Mouse (Mus musculus) splenic B cell, adult 2 months (primary cell): ENCODE results near the gene Cdk14.

Experiments
- DNase-seq: peaks from one replicate; pipeline ENCODE4 v3.0.0-alpha.2; 2011; ENCODE audit warnings: low read depth, low spot score
- H3K27me3 ChIP-seq: 2 replicates; pipeline ENCODE4 v1.6.1; 2012; ENCODE audit warnings: mild to moderate bottlenecking, low read length, moderate library complexity, mixed read lengths; ENCODE audit not compliant: control insufficient read depth, poor library complexity, insufficient read depth, severe bottlenecking
- H3K36me3 ChIP-seq: 2 replicates; pipeline ENCODE4 v1.6.1; 2012; ENCODE audit warnings: mild to moderate bottlenecking, low read length, moderate library complexity, mixed read lengths; ENCODE audit not compliant: control insufficient read depth, poor library complexity, insufficient read depth, severe bottlenecking

Cdk14 gene

DNA sequence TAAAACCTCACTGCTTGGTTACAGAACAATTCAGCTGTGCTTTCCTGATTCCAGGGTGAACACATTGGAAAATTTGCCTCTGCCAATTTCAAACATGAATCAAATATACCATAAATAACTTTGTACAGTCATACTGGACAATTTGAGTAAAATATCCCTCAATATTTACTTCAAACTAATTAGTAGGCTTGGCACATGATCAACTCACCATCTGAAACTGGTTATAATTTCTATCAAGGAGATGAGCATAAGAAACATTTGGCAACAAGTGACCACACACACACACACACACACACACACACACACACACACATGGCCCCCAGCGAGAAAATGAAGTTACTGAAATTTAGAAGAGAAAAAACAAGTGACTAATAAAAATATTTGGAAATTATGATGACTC, 304.6 kb downstream of the Cdk14 start:
- Histone ChIP-seq H3K36me3 (no peaks in the 10 kb centered on the region), H3K27me3 (no peaks in the 10 kb centered on the region)
- DNase-seq = no peak

DNA sequence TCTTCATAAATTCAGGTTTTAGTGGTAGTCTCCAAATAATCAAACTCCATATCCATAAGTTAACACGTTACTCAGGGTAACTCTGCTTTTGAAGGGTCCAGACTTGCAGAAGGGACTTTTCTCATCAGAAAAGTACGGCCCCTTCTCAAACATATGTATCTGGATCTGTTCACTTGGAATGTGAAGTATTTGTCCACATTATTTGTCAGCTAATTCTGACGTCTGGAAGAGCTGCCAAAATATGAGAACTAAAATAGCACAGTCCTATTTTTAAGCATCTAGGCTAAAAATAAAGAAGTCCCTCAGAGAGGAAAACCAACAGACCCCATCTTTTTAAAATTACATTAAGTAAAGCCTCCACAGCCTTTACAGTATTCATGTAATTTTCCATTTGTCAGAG, 310.5 kb downstream of the Cdk14 start:
- no peaks in the 10 kb centered on the region for H3K36me3 ChIP-seq
- DNase-seq = no peak
- no peaks in the 10 kb centered on the region for H3K27me3 ChIP-seq

DNA sequence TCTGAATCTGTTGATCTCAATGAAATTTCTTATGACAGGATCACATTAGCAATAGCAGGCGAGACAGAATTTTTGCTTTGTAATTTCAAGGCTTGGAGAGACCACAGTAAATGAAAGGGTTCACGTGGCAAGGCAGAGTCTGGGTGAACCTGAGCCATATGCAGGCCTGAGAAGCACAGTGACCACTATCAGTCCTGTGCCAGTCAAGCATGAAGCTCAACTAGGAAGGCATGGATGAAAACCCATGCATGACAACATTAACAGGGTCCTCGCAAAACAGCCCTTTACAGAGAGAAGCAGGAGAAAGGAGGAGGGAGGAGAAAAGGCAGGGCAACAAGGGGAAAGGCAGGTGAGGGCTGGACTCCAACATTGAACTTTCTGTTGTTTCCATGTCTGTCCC, 311.1 kb downstream of the Cdk14 start:
- Histone ChIP-seq H3K36me3 (no peaks in the 10 kb centered on the region), H3K27me3 (no peaks in the 10 kb centered on the region)
- no peak for DNase-seq

DNA sequence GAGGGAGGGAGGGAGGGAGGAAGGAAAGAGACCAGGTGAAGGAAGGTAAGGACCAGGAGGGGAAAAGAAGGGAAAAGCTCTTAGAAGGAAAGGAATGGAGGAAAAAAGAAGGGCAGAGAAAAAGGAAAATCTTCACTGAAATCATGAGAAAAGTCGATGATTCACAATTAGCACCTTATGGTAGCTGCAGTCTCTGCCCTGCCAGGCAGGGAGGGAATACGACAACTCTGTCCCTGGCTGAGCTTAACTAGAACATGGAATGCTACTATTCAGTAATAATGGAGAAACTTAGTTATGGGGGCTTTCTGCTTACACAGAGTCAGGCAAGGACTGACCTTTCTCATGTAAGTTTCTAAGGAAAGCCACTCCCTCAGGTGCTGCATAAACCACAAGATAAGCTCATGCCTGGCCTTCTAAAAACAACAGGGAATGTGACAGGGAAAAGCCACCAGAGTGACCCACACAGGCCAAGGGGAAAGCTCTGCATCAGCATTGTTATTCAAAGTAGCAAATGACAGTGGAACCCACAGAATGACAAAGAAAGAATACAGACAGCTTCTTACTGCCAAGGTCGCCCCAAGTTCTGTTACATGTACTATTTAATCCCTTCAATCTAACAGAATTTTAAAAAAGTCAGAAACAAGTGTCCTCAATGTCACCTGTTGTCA, 323.7 kb downstream of the Cdk14 start:
- Histone ChIP-seq H3K27me3 (no peaks in the 10 kb centered on the region), H3K36me3 (no peaks in the 10 kb centered on the region)
- DNase-seq = no peak

DNA sequence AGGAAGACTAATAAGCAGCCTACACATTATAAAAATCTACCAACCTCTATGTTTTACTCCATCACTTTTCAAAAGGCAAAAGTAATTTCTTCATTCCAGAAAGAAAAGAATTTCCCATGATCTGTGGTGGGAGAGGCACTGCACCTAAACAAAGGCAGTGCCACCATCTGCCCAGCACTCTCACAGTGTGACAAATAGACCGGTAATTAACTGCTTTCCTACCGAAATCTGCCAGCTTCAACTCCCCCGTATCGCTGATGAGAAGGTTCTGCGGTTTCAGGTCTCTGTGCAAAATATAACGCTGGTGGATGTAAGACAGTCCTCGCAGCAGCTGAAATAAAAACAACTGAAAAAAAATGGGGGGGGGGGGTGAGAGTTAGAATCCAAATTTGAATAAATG, 327.4 kb downstream of the Cdk14 start:
- Histone ChIP-seq H3K27me3 (no peaks in the 10 kb centered on the region), H3K36me3 (no peaks in the 10 kb centered on the region)
- no peak for DNase-seq

DNA sequence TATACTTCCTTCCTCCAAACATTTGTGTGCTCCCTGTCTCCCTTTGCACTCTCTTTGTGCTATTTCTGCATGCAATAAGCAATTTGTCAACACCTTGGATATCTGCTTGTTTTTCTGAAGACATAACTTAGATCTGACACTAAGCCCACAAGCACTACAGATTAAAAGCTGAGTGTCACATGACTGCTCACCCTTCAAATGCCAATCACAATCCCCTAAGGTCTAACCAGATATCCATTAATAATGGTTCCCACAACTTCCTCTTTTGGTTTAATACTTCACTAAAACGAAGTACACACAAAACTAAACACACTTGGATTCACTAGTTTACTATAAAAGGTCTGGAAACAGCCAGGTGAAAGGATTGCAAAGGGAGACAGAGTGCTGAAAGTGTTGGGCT, 348.6 kb downstream of the Cdk14 start:
- no peaks in the 10 kb centered on the region for H3K36me3 ChIP-seq
- no peak for DNase-seq
- no peaks in the 10 kb centered on the region for H3K27me3 ChIP-seq

DNA sequence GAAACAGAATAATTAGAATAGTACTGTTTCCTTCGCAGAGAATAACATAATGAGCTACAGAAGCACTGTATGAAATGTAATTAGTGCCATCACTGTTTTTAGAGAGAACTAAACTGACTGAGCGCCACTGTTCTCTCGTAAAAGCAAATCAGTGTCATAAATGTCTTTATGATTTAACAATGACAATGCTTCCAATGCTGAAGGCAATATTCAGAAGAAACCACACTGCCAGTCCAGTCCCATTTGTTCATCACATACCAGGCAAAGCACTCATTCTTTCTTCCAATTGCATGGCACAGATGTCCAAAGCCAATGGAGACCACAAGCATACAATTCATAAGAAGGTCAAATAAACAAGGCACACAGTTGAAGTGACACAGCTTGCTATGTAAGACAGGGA, 355.4 kb downstream of the Cdk14 start:
- Histone ChIP-seq H3K36me3 (no peaks in the 10 kb centered on the region), H3K27me3 (no peaks in the 10 kb centered on the region)
- no peak for DNase-seq

DNA sequence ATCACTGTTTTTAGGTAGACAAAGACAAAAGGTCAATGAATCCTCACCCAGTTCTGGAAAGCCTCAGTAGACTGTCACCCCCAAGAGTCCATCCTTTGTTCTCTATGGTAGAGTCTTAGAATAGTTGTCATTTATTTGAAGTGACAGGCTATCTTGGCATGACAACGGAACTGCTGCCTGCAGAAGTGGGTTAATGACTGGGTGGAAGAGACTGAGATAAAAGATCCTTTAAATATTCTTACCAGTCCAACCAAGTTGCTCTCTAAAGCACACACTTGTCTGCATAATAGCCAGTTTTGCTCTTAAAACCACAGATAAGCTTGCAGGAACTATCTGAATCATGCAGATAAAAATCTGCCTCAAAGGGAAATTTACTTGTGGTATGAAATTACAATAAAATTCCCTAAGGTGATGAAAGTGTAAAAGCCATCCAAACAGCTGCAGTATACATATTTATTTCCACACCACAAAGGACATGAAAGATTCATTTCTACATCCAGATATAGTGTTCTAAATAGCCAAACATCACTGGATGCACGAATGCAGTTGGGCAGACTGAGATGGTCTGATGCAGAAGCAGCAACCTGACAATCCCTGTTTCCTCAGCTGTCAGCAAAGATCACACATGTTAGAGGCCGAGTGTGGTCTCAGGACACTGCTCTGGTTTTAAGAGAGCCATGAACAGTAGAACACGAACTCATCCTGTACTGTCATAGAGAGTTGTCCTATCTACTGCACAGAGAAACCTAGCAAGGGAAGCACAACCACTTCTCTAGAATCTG, 363.8 kb downstream of the Cdk14 start:
- Histone ChIP-seq H3K27me3 (no peaks in the 10 kb centered on the region), H3K36me3 (no peaks in the 10 kb centered on the region)
- DNase-seq = no peak

DNA sequence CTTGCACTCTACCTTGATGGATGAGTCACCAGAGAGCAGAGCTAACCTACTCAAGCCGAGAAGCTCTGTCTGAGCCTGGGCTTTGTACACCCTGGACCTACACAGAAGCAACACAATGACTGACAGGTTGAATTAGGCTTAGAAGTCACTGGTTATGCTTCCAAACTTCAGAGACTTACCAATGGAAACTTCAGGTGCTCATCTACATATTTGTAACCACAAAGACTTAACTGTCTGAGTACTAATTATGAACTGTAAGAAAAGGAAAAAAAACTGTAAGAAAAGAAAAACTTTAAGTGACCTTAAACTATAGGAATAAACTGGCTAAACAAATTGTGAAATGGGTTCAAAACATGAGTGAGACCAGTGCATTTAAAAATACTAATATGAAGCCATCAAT, 364.6 kb downstream of the Cdk14 start:
- no peak for DNase-seq
- Histone ChIP-seq H3K27me3 (no peaks in the 10 kb centered on the region), H3K36me3 (no peaks in the 10 kb centered on the region)

DNA sequence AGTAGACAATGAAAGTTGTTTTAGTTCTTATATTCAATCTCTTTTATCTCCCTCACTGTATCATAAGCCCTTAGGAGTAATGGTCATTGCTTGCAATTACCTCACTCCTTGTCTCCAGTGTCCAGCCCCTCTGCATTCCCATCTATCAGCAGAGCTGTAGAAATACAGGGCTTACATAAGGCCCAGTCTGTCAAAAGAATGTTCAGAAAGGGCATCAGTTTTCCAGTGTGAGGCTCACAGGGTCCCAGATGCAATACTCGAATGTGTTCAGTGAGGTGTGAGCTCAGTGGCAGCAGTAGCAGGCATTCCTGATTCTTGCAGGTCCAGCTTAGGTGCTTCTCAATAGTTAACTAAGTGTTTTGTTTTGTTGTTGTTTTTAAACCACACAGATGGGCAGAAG, 365.8 kb downstream of the Cdk14 start:
- DNase-seq = no peak
- no peaks in the 10 kb centered on the region for H3K27me3 ChIP-seq
- H3K36me3 ChIP-seq = no peaks in the 10 kb centered on the region

DNA sequence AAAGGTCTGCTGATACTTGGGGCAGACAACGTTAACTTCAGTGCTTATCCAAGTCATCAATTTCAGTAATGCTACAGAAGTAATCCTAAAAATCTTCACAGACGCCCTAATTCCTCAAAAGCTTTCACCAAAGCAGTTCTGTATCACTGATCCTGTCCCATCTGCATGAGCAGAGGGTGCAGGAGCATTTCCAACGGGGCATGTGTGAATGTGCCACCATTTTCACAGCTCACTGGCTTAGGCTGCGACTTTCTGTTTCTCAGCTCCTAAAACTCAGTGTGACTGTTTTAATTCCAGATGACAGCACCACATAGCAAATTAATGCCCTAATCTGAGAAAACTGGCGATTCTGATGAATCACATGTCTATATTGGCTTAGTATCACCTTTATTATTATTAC, 375.8 kb downstream of the Cdk14 start:
- Histone ChIP-seq H3K36me3 (no peaks in the 10 kb centered on the region), H3K27me3 (no peaks in the 10 kb centered on the region)
- no peak for DNase-seq

DNA sequence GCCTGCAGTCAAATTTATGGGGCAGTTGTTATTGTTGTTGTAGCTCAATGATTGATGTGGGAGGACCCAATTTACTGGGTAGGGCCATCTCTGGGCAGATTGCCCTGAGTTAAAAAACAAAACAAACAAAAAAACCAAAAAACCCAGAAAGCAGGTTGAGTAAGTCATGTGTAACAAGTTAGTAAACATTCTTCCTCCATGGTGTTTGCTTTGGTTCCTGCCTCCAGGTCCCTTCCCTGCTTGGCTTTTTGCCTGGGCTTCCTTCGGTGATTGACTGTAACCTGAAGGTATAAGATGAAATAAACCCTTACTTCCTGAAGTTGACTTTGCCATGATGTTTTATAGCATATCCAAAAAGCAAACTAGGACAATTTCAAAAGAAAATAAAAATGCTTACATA, 377.4 kb downstream of the Cdk14 start:
- no peak for DNase-seq
- H3K27me3 ChIP-seq = no peaks in the 10 kb centered on the region
- no peaks in the 10 kb centered on the region for H3K36me3 ChIP-seq

DNA sequence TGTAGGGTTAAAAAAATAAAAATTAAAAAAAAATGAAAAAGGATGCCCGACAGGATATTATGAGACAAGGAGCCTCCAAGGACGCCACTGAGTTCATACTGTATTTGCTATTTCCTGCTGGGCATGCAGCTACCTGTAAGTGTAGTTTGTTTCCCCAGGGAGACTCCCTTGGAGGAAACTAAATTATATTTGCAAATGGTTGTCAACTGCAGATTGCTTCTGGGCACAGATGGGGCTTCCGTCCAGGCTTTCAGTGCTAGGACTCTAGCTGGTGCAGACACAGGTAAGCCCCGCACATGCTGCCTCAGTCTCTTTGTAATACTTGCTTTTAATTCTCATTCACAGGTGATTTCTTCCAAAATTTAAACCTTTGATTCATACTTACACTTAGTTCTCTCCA, 378.6 kb downstream of the Cdk14 start:
- Histone ChIP-seq H3K27me3 (no peaks in the 10 kb centered on the region), H3K36me3 (no peaks in the 10 kb centered on the region)
- no peak for DNase-seq

DNA sequence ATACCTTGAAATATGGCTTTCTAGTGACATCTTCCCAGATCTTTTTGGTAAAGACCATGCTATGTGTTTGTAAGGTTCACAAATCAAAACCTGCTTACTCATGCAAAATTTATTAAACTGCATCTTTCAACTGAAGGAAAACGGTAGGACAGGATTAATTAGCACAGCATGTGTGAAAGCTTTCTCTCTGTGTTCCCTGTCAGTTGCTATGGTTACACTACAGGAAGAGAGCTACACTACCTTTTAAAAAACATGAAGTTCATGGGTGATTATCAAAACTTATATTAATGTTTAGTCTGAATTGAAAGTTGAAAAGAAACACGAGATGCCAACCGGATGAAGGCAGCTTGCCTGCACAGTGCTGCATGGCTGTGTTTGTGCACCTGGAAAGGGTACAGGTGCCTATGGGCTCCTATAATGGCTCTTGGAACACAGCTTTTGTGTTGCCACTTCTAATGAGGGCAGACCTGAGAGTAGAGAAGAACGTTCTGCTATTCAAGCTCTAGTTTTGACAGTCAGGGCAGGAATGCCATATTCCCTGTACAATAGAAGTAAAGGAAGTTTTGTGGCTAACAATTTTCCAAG, 380.3 kb downstream of the Cdk14 start:
- no peak for DNase-seq
- H3K36me3 ChIP-seq = no peaks in the 10 kb centered on the region
- no peaks in the 10 kb centered on the region for H3K27me3 ChIP-seq

DNA sequence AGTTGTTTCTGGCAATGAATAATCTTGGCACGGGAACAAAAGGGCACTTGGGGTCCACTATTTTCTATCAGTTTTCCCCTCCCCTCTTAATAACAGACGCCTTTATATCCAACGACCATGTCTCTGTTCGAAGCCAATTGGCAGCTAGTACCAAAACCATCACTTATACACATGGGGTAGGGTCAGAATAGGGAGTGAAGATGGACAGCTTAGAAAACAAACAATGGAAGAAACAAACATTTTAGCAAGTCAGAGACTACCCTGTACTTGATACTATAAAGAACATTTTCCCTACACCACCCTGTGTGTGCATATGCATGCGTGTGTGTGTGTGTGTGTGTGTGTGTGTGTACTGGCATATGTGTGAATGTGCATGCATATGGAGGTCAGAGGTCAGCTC, 386.7 kb downstream of the Cdk14 start:
- DNase-seq = no peak
- Histone ChIP-seq H3K27me3 (no peaks in the 10 kb centered on the region), H3K36me3 (no peaks in the 10 kb centered on the region)
